Mouse (Mus musculus): Measurements from ENCODE around the gene Cntfr.
A peak's percentile ranks its signal among the peaks of the same experiment; 100 is the strongest.

Cntfr gene

DNA sequence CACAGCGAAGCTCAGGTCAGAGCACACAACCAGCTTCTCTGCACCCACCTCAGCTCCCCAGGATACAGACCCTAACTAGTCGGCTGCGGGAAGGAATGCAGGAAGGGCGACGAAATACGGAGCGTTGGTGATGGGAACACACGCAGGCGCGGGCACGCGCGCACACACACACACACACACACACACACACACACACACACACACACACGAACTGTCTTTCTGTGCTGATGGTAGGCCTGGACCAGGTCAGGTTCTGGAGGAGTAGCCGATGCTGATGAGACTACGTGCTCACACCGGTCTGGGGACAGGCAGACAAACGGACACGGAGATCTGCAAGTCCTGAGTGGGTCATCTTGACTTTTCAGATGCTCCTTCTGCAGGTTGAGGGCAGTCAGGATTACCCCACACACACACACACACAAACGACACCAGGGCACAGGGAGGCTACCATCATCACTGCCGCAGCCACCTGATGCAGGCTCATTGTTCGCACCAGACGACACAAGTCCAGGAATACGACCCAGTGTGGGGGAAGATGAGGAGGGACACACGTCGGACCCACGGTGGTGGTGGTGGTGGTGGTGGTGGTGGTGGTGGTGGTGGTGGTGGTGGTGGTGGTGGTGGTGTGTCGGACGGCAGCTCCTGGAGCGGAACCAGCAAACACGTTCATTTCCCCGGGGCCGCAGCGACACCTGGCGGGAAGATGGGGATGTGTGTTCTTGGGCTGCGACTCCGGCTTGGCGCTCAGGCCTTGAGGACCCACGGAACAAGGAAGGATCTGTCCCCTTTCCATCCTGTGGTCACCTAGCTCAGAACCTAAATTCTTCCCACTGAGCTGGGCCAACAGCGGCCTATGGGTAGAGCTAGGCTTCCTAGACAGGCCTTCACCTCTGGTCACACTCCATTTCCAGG, at the start of gene Cntfr:
Gene Cntfr (minus strand): TSS at position 160 of the 912 bp plus-strand sequence.
- DNase-seq (ENCODE audit: low spot score in 2 of 2) = peak in 1 of 2 experiments; percentile 77

DNA sequence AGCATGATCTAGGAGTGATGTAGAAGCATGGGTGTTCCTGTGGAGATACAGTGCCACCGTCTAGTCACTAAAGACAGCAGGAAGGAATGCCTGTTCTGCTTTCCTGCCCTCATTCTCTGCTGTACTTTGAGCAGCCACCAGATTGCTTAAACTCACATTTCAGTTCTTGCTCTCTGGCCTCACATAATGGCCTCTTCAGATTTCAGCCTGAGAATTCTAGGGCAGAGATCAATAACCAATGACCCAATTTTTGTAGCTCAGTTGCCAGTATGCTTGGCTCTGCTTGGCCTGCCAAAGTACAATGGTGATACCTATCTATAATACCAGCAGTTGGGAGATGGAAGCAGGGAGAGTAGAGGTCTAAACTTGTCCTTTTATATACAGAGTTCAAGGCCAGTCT, 48.1 kb upstream of the Cntfr start:
- no peak for DNase-seq (ENCODE audit: low spot score in 2 of 2)

DNA sequence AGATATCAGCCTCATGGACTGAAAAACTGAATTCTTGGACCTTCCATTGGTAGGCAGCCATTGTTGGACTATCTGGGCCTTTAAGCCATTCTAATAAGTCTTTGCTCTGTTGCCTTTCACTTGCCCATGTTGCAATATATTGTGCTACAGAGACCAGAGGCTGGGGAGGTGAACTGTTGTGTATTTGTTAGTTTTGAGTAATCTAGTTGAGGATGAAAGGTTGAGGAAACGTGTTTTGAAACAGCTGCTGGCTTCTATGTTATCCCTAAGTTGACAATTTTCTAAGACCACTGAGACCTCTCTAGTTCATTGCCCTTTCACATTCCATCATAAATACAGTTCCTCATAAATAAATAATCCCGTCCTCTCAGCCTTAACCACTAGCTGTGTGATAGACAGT, 47.2 kb upstream of the Cntfr start:
- DNase-seq (ENCODE audit: low spot score in 2 of 2) = no peak

DNA sequence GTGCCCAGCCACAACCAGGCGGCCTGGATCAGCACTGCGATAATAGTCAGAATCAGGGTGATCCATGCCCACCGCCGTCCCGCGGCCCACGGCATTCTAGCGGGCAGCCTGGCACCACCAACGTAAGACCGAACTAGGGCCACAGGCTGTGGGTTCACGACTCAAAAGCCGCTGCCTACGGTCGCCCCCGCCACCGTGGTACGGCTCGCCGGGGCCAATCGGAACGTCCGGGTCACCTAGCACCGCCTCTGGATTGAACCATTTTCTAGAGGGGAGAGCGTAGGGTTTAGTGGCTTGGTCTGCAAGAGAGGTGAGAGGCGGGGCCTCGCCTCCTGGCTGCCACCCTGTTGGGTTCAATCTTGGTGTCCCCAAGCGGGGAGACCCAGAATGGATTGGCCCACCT, 44.3 kb upstream of the Cntfr start:
- DNase-seq (ENCODE audit: low spot score in 2 of 2) = peak; percentile 92 to 96

DNA sequence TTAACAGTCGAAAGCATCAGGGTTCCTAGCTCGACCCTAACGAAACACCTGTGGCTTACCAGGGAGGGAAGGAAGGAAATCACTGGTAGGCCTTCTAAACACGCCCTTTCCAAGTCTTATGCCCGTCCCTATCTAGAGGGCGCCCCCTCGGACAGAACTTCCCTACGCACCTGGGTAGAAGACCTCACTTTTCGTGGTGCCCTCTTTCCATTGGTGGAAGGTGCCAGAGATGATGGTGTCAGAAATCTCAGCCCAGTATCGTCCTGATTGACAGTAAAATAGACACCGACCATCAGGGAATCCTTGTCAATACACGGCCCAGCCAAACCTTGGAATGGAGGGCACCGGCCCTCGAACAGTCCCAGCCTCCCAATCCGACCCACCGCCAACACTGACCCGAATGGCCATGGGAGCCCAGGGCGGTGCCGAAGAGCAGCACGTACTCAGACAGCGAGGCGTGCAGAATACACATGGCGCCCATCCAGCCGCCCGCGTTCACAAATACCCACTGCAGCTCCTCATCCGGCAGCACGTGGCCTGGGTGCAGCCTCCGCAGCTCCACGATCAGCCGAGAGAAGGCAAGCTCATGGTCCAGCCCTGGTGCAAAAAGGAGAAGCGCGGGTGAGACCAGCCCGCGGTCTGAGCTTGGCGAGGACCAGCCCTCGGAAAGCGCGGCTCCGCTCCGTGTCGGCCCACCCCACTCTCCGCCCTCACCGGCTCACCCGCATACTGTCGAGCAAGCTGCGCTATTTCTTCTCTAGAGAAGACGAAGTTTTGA, 43.7 kb upstream of the Cntfr start:
- peak; percentile 76 for DNase-seq (ENCODE audit: low spot score in 2 of 2)

DNA sequence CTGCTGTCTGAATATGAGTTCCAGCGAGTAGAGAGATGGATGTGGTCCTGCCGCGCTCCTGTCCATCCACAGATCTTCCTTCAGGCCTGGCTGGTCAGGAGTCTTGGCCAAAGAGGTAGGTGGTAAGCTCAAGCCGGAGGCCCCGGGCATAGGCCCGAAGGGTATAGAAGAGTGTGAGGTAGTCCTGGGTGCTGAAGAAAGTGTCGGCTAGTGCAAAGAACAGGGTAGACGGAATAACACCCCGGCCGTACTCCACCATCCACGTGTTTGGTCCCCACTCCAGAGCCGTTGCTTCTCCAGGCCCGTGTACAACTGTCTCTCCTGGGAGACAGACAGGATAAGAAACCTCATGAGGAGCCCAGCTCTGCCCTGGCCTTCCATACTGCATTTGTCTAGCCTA, 42.4 kb upstream of the Cntfr start:
- no peak for DNase-seq (ENCODE audit: low spot score in 2 of 2)

DNA sequence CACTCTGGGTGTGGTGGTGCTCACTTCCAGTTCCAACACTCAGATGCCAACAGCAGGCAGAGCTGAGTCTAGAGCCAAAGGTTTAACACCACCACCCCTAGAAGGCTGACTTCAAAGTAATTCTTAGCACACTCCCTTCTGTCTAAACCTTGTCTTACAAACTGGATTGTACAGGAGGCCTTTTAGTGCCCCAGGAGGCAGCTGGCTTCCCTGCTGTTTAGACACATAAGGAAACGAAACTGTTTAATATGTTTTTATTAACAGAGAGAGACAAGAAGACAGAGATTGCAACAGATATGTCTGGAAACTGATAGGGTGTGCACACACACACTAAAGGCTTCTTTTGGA, 41.3 kb upstream of the Cntfr start:
- DNase-seq (ENCODE audit: low spot score in 2 of 2) = no peak

DNA sequence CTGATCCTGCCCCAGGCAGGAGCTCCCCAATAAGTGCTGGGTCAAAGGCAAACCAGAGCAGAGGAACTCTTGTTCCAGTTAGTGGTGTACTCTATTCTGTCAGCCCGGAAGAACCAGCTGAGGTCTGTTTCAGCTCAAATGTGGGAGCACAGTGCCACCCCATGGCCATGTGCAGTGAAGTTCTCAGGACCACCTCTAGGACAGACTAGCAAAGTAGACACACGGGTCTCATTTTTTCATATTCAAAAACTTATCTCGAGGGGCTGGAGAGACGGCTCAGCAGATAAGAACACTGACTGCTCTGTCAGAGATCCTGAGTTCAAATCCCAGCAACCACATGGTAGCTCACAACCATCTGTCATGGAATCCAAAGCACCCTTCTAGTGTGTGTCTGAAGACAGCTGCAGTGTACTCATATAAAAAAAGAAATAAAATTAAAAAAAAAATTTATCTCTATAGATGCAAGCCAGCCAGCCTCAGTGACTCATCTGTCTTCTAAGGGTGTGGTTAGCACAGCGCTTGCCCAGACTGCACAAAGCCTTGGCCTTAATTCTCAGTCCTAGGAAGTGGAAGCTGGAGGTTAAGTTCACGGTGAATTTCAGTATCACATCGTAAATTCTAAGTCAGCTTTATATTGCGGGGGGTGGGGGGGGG, 40.8 kb upstream of the Cntfr start:
- DNase-seq (ENCODE audit: low spot score in 2 of 2) = peak; percentile 72 to 74

DNA sequence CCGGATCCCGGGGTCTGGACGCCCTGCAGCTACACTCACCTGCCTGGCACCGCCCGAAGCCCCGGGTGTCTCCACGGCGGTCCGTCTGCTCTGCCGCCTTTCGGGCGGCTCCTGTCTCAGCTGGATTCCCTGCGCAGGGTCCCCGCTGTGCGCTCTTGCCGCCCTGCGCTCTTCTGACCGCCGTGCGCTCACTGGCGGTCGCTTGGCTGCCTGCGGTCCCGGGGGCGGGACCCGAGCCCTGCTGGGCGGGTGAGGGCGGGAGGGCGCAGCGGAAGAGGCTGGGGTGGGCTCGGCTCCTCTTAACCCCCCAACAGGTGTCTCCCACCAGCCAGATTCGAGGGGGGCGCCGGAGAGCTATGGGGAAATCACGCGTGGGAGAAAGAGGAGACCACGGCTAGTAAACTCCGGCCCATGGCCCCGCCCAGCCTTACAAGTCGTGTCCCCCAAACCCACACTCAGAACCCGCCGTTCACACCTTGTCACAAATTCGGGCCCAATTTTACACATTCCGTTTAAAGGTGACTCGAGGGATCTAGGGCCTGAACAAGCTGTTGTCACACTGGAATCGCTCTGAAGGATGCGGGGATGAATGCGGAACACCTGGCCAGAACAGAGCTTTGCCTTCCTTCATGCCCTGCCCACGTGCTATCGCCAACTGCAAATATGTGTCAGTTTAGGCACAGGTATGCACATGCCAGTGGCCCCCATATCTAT, 34.3 kb upstream of the Cntfr start, which contains the start of gene Arid3c:
Gene Arid3c (minus strand): TSS at position 91 of the 714 bp plus-strand sequence.
- no peak for DNase-seq (ENCODE audit: low spot score in 2 of 2)

DNA sequence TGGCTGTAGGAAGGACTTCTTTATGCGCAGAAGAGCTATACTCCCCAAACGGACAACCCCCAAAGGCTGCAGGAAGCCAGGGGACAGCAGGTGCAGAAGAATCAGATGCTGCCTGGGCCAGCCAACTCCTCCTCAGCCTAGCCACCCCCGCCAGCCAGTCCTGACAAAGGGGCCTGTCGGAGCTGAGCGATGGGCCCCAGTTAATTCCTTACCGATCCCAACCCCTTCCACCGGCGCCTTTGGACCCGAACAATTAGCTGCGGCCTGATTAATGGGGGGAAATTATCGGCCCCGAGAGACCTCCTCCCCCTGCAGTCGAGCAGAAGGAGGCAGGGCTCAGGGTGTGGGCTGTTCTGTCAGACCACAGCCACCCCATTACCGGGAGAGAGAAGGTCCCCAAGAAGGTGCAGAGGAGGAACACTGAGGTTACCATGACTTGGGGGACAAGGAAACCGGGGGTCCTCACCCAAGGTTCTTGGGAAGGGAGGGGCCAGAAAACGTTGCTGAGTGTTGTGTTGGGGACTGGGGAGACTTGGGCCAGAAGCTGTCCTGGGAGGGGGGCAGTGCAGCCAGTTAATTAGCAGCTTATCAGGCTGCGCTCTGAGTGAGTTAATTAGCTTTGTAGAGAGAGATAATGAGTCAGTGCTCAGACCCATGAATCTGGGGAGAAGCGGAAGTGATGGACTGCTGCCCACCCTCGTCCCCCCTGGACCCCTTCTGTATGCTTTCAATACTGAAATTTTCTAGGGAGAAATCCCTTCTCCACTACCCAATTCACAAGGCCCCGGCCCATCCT, 30.1 kb upstream of the Cntfr start:
- DNase-seq (ENCODE audit: low spot score in 2 of 2) = no peak

DNA sequence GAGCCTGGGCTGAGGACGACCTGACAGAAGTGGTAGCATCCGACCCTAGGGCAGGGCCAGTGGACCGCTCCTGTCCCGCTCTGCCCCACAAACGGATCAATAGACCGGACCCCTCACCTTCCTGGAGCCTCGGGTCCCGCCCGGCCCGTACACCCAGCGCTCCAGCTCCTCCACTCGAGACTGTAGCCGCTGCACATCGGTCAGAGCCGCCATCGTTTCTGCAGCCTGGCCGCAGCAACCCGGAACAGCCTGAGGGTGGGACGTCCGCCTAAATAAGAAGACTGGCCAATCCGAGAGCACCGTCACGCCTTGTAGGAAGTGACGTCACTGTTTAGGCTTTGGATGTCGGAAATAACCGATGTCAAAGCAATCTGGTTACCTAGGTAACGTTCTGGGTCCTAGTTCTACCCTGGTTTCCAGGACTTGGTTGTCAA, 26.0 kb upstream of the Cntfr start, which contains the start of gene Dctn3:
Gene Dctn3 (minus strand): TSS at position 253 of the 434 bp plus-strand sequence.
- DNase-seq (ENCODE audit: low spot score in 2 of 2) = peak; percentile 92 to 97

DNA sequence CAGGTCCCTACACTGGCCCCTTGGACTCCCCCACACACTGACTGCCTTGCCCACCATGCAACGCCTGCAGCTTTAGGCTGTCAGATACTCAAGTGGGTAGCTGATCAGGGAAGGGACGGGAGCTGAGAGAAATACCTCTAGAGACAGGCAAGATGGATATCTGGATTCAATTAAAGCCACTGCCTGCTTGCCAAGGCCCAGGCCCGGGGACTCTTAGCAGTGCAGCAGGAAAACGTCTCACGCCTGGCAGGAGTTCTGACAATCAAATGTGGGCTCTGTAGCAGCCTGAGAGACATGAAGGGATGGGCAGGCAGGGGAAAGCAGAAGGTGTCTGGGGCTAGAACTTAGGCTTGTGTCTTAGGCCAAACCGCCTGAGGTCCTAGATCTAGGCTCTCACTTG, 19.9 kb upstream of the Cntfr start:
- no peak for DNase-seq (ENCODE audit: low spot score in 2 of 2)

DNA sequence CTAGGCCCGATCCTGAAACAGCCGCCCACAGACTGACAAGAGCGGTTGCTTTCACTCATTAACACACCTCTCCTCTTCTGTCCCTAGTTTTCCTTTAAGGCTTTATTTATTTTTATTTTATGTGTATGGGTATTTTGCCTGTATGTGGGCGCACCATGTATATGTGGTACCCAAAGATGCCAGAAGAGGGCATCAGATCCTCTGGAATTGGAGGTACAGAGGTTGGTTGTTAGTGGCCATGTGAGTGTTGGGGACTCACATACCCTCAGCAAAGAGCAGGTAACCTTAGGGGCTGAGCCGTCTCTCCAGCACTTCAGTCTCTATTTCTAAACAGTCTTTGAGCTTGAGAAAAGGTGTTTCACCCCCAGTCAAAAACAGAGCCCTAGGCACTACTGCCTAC, 18.7 kb upstream of the Cntfr start:
- DNase-seq (ENCODE audit: low spot score in 2 of 2) = no peak

DNA sequence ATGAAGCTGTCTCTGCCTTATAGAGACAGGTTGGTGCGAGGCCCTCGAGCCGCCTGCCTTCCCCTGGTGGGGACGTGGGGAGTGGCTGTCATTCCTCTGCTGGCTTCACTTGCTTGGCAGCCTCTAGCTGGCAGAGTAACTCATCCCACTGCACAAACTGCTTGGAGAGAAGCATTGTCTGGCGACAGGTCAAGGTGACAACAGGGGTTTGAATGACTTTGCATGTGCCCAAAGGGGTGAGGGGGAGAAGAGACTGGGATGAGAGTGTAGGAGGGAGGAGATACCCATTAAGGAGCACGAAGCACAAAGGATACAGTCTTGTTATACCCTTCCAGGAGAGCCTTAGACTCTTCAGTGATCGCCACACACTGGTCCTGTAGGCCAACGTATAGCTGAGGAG, 18.2 kb upstream of the Cntfr start:
- DNase-seq (ENCODE audit: low spot score in 2 of 2) = no peak

DNA sequence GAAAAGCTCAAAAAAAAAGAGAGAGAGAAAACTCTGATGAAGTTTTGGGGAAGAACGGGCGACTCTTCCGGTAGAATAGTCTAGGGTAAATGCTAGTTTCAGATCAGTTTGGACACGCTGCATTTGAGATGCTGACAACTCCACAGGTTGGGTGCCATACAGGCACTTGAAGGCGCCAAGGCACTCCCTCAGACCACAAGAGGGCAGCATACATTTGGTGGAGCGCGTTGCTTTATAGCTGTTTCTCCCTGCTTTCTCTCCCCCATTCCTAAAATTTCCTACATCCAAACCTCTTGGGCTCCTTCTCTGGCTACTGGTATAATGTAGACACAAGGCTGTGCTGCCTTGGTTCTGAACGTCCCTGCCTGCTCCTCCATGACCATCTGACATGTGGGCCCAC, 17.4 kb upstream of the Cntfr start:
- no peak for DNase-seq (ENCODE audit: low spot score in 2 of 2)

DNA sequence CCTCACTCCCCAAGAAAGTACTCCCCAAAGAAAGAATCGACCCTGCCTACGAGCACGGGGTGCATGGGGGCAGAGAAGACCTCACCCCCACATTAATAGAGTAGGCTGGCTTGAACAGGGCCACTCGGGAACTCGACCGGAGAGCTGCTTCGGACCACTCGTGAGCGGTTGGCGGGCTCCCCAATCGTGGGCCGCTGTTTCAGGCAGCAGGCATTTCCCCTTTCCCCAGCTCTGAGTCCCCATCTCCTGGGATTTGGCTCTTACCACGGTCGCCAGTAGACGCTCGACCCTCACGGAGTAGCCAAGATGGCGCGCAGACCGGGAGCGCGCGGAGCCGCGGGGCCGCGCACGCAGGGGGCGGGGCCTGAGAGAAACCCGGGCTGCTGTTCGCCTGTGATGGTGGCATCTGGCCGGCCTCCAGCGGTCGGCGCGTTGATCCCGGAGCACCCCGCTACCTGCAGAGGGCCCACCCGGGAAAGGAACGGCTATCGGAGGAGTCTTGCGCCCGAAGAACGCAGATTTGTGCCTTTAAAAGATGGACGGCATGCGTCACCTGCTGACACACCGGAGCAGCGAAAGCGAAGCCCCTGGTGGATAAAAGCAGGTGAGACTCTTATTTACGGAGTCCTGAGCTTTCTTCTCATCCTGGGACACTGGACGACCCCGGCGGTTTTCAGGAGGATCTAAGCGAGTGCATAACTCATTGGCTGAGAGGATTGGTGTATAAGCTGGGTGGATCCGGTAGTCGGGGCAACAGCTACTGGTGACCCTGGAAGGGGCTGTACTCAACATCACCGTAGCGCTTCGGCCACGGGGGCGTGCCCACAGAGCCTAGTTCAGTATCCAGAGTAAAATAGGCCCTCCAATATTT, 16.5 kb upstream of the Cntfr start, which contains the start of gene Rpp25l:
Gene Rpp25l (minus strand): TSS at position 338 of the 871 bp plus-strand sequence.
- peak in 1 of 2 experiments; percentile 71 for DNase-seq (ENCODE audit: low spot score in 2 of 2)

DNA sequence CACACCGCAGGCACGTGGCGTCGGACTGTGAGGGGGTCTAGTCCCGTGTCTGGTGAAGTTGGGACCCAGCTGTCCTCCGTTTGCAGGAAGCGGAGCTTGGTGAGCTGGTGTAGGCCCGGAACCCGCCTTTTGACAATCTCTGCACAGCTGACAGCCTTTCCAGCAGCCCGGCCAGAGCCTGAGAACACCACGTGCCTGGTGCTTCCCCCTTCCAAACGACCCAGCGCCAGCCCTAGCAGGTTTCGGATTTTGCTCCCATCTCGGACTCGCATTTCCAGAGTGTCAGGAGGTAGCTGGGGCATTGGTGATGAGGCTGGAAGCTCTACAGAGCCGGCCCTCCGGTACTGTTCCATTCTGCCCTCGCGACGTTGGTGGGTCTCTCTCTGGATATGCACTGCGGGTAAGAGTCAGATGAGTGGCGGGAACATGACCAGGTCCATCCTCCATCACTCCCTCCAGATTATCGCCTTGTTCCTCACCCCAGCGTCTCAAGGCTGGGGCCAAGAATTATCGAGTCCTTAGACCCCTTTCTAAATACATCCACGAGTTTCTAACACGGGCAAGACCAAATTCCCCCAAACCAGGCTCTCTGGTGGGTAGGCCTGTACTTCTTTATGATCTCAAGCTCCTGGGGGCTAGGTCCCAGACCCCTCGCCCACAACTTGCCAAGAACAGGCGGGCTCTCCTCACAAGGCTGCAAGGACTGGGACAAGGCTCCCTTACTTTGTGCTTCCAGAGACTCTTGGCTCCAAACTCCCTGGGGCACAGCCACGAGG, 15.7 kb upstream of the Cntfr start:
- DNase-seq (ENCODE audit: low spot score in 2 of 2) = no peak

DNA sequence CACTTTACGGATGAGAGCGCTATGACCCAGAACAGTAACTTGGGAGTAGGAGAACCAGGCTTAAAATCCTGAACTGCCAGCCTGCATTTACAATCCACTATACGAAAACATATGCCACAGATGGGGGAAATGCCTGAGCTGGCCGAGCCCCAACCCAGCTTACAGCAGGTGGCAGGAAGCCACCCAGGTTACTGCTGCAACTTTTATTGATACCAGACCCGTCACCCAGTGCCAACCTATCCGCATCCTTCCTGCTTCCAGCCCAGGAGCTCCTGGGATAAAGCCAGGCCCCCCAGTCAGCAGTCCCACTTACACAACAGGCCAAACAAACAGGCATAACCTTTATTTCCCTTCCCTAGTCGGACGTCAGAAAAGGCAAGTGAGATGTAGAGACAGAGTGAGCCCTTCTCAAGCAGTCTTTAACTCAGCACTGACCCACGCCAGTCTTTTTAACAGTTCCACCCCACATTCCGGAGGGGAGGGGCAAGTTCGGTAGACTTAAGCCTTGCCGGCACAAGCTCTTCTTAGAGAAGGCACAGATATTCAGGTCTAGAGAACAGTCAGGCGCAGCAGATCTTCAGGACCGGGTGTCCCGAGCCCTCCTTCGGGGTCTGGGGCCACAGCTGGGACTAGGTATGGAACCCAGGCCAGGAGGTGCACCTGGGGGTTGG, 15.0 kb upstream of the Cntfr start:
- no peak for DNase-seq (ENCODE audit: low spot score in 2 of 2)
